Comparison of ENCODE assay signal across 1 mouse cellular context in the genomic region with DNA sequence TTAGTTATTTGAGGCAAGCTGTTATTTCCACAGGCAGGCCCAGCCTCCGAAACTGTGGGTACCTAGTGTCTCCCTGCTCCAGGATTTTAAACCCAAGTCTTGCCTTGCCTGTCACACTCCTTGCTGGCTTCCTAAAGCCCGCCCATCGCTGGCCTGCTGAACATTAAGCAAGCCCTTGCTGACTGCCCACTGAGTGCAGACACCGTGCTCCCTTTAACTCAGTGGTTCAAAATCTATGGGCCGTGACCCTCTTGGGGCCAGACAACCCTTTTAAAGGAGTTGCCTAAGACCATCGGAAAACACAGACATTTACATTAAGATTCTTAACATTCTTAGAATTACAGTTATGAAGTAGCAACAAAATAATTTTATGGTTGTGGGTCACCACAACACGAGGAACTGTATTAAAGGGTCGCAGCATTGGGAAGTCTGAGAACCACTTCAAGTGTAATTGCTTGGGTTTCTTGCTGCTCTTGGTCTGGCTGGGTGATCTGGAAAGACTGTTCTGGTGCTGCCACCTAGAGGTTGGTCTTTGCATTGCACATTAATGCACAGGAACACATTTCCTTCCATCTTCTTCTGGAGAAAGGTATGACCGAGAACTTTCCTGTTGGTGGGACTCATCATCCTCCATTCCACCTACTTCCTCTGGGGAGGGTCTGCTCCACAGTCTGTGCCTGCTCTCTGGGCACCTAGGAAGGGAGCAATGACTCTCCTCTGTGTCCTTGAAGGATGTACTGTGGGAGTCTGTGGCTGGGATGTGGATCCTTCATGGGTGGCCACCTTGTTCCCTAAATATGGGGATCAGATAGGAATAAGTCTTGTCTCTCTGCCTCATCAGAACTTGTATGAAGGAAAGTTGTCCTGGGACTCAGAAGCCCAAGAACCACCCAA.
TF ChIP-seq lines count a peak whose summit lies in the region.

No protein-coding gene starts in this region.

TF ChIP-seq in CH12.LX, 34 proteins besides CTCF, POLR2A, EP300 and RAD21 (continued from another document):
- TF ChIP-seq ZKSCAN1 (IDR thresholded peaks at IDR 0.05; ENCODE audit: borderline replicate concordance, low read depth, low read length) (no peak), MAZ (IDR thresholded peaks at IDR 0.05; ENCODE audit: low read depth, low read length) (no peak), TBP (conservative IDR thresholded peaks at IDR 0.05; ENCODE audit: low read depth, low read length) (no peak), JUN (IDR thresholded peaks at IDR 0.05; ENCODE audit: insufficient read depth, low read depth, low read length) (no peak), SMC3 (IDR thresholded peaks at IDR 0.05; ENCODE audit: low read depth, low read length) (peak; percentile 89), GABPA (IDR thresholded peaks at IDR 0.05; ENCODE audit: insufficient replicate concordance, low read depth, low read length) (no peak), IRF4 (IDR thresholded peaks at IDR 0.05; ENCODE audit: low read depth, low read length) (peak; percentile 37; the same call in 1 of the 2 replicates), SIN3A (IDR thresholded peaks at IDR 0.05; ENCODE audit: low read length) (no peak), ETS1 (conservative IDR thresholded peaks at IDR 0.05; ENCODE audit: low read depth, low read length) (no peak), RCOR1 (conservative IDR thresholded peaks at IDR 0.05; ENCODE audit: low read depth, low read length) (no peak), USF1 (IDR thresholded peaks at IDR 0.05; ENCODE audit: low read depth, low read length) (no peak), MXI1 (IDR thresholded peaks at IDR 0.05; ENCODE audit: low read depth, low read length) (no peak), PAX5 (IDR thresholded peaks at IDR 0.05; ENCODE audit: low read length) (no peak)
